Mouse (Mus musculus): Measurements from ENCODE around the gene Pds5a.
"Not testable (repeated sequence)": the region's sequence is repeated elsewhere in the genome, so short reads cannot be mapped to it uniquely, and the experiment has no call there.

Pds5a gene

GRCm38 (mm10) chr5:65696821-65697485, 1.1 kb downstream of the Pds5a start:
- DNase-seq (ENCODE audit: low read depth), result peak; percentile 41

DNA sequence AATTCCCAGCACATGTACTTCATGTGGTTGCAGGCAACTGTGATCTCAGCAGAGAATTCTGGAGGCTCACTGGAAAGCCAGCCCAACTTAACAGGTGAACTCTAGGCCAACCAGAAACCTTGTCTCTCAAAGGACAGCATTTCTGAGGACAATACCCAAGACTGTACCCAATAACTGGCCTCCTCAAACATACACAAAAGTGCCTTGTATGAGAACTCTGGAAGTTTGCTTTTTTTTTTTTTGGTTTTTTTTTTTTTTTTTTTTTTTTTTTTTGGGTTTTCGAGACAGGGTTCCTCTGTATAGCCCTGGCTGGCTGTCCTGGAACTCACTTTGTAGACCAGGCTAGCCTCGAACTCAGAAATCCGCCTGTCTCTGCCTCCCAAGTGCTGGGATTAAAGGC, 4.0 kb downstream of the Pds5a start:
- not testable (repeated sequence) for DNase-seq (ENCODE audit: low read depth)

DNA sequence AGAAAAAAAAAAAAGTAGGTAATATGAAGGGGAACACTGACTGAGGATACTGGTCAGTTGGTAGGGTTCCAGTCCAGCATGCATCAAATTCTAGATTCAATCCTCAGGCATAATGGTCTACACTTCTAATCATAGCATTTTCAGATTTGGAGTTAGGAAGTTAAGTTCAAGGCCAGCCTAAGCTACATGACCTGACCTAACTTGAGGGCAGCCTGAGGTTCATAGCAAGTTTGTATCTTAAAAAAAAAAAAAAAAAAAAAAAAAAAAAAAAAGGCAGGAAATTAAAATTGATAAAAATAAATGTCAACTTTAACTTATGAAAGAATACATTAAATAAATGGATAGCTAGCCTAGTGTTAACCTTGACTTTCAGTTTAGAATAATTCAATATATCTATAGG, 5.1 kb downstream of the Pds5a start:
- no peak for DNase-seq (ENCODE audit: low read depth)

GRCm38 (mm10) chr5:65688806-65689205, 9.3 kb downstream of the Pds5a start:
- DNase-seq (ENCODE audit: low read depth), result no peak

DNA sequence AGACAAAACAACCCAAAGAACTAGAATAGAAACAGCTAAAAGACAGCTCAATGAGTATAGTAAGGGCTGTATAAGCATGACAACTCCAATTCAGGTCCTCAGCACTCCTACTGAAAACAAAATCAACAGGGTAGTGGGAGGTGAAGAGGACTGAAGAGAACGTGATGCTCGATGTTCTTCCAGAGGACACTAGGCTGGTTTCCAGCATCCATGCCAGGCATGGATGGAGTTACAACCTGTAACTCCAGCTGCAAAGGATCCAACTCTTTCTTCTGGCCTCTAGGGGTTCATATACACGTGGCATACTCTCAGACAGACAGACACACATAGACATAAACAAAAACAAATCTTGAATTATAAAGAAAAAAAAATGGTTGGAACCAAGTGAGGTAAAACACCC, 11.3 kb downstream of the Pds5a start:
- DNase-seq (ENCODE audit: low read depth), result no peak

- DNase-seq (ENCODE audit: low read depth), result peak; percentile 57
Measured at GRCm38 (mm10) chr5:65678826-65679225, 19.2 kb downstream of the Pds5a start.

GRCm38 (mm10) chr5:65672162-65672561, 25.9 kb downstream of the Pds5a start:
- no peak for DNase-seq (ENCODE audit: low read depth)

GRCm38 (mm10) chr5:65667644-65668043, 30.4 kb downstream of the Pds5a start:
- DNase-seq (ENCODE audit: low read depth), result no peak

GRCm38 (mm10) chr5:65665370-65665769, 32.7 kb downstream of the Pds5a start:
- DNase-seq (ENCODE audit: low read depth), result no peak

DNA sequence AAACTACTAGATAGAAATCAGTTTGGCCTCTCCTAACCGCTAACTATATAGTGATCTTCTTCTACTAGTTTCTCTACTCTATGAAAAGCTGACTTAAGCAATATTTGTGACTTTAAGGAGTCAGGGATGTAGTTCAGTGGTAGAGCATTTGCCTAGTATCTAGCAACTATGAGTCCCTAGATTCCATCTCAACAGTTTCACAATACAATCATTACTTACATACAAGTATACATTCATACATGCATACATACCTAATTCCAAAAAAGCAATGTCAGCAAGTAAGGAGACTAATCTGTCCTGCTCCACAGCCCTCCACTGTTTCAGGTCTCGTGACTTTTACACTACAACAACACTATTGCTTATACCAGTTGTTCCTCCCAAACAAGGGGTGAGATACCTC, 36.1 kb downstream of the Pds5a start:
- DNase-seq (ENCODE audit: low read depth), result no peak

GRCm38 (mm10) chr5:65653786-65654185, 44.3 kb downstream of the Pds5a start:
- DNase-seq (ENCODE audit: low read depth), result no peak

GRCm38 (mm10) chr5:65638896-65639295, 59.2 kb downstream of the Pds5a start:
- DNase-seq (ENCODE audit: low read depth), result peak; percentile 16

DNA sequence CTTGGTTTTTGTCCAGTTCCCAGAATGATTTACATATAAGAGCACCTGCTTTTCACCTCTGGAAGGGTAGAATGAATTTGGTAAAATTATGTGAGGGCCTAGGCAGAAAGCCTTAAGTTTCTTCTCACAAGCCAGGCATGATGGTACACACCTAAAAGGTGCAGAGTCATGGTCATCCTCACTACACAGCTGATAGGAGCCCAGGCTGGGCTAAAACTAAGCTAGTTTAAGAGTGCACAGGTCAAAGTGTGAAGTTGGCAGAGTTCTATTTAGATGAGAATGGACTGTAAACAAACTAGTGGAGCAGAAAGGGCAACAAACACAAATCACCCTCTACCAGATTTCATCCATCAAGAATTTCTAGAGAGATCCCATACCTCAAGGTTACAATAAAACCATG, 73.7 kb downstream of the Pds5a start:
- DNase-seq (ENCODE audit: low read depth), result no peak

DNA sequence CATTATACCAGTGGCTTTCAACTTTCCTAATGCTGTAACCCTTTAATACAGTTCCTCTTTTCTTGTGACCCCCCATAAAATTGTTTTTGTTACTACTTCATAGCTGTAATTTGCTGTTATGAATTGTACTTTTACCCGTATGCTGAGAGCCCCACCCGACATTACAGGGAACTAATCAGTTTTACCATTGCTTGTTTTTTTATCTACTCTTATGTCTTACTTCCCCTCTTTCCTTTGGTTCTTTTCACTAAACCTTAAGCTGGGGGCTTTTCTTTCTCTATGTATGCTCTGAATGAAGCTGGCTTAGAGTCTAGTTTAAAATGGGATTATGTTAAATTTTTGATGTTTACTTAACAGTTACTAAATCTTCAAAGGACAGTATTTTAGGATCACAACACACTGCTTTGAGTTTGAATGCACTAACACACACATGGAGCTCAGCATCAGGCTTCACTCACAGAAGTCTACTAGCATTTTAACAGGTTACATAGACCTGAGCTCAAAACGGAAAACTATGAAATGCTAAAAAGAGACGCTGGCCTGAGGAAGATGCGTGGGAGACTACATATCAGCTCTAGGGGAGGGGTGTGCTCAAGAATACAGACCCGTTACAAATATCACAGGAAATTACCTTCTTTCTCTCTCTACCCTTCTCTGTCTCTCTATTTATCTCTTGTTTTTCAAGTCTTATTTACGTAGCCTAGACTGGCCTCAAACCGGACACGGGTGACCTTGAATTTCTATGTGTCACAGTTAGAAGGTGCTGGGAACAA, 84.7 kb downstream of the Pds5a start:
- DNase-seq (ENCODE audit: low read depth), result no peak

DNA sequence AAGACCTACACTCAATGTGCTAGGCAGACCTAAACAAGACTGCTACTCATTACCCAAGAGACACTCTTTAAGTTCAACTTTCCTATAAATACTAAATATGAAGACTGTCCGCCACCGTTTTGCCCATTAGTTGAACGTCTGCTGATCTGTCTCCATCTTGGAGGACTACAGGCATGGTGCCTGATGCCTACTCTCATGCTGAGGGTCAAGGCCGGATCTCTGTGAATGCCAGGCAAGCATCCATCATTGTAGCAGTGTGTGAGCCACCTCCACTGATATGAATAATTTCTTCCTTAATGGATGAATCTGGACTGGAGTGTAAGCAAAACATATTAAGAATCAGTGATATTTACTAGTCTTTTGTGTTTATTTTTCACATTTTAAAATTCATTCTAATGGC, 87.5 kb downstream of the Pds5a start:
- DNase-seq (ENCODE audit: low read depth), result no peak

- no peak for DNase-seq (ENCODE audit: low read depth)
Measured at GRCm38 (mm10) chr5:65609769-65610168, 88.3 kb downstream of the Pds5a start.

GRCm38 (mm10) chr5:65606820-65607219, 91.3 kb downstream of the Pds5a start:
- no peak for DNase-seq (ENCODE audit: low read depth)

DNA sequence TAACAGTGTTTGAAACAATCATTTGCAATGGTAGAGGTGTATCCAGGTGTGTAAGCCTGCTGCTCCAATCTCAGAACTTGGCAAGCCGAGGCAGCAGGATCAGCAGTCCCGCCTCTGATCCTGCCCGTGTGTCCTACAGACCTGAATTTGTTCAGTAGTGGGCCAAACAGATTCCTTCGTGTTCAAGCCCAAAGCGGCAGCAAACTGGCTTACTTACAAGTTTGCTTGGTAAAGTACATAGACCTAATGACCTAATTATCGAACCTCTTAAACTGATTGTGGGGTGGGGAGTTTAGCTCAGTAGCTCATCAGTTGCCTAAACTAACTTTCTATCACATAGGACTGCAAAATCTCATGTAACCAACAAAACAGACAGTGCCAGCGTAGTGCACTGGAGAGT, 98.4 kb downstream of the Pds5a start:
- DNase-seq (ENCODE audit: low read depth), result no peak

- DNase-seq (ENCODE audit: low read depth), result no peak
Measured at GRCm38 (mm10) chr5:65592421-65592820, 105.7 kb downstream of the Pds5a start.

GRCm38 (mm10) chr5:65590199-65590598, 107.9 kb downstream of the Pds5a start:
- no peak for DNase-seq (ENCODE audit: low read depth)

DNA sequence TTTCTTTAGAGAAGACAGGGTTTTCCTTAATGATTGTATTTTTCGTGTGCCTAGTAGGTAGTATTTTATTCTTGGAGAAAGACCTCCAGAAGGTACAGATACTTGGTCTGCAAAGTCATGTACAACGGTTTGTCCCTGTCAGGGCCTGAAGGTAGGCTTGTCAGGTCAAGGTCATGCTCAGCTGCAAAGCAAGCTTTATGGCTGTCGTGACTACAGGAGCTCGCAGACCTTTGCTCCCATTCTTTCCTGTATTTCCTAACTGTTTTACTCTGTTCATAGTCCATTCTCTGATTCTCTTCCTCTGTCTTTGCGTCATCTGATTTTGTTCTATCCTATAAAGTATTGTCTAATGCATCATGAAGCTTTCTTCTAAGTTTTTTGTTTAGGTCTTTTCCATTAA, 111.8 kb downstream of the Pds5a start:
- DNase-seq (ENCODE audit: low read depth), result no peak

- no peak for DNase-seq (ENCODE audit: low read depth)
Measured at GRCm38 (mm10) chr5:65578545-65578944, 119.5 kb downstream of the Pds5a start.

- DNase-seq (ENCODE audit: low read depth), result peak; percentile 11
Measured at GRCm38 (mm10) chr5:65575896-65576295, 122.2 kb downstream of the Pds5a start.

- no peak for DNase-seq (ENCODE audit: low read depth)
Measured at GRCm38 (mm10) chr5:65574876-65575275, 123.2 kb downstream of the Pds5a start.
